Mouse (Mus musculus) heart, postnatal 4 days (tissue): ENCODE measurements at regions not wholly inside any gene's neighbourhood (a gene's known extent, or its start where the extent isn't known, plus 50 kb on each side); places are given as distances from the start of the nearest gene placed in this dataset.
A peak's percentile ranks its signal among the peaks of the same experiment; 100 is the strongest.

Source experiments
- DNase-seq: peaks from one replicate; pipeline ENCODE4 v3.0.0; 2021

- no peak for DNase-seq
These were observed 118.4 kb upstream of the Gnao1 start for GRCm38 (mm10) chr8:93691375-93691774.

DNA sequence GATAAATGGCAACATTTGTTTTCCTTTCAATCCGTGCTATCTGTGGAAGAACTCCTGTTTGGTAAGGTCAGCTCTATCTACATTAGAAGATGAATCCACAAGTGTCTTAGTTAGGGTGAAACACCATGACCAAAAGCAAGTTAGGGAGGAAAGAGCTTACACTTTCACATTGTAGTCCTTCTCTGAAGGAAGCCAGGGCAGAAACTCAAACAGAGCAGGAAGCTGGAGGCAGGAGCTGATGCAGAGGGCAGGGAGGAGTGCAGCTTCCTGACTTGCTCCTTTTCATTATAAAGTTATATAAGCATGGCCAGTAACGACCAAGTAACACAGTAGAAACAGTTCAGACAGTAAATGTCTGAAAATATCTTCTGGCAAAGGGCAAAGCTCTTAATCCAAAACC is 117.9 kb upstream of the Gnao1 start:
- DNase-seq, result no peak

GRCm38 (mm10) chr8:93697206-93697605 is 112.6 kb upstream of the Gnao1 start:
- no peak for DNase-seq

DNA sequence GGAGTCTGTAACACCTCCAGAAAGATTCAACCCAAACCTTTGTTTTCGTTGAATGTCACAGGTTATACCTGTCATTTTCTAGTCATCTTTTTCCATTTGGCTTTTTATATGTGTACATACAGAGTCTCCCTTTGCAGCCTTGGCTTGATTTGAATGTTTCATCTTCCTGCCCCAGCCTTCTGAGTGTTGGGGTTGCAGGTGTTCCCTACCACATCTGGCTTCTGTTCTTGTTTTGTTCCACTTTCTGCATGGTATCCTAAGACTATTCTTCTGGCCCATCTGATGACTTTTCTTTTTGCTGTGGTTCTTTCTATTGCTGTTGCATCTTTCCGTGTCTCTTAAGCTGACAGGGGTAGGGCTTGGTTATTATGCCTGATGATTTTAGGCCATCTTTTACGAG is 111.3 kb upstream of the Gnao1 start:
- DNase-seq, result no peak

- no peak for DNase-seq
These were observed 108.4 kb upstream of the Gnao1 start for GRCm38 (mm10) chr8:93701391-93701790.

GRCm38 (mm10) chr8:93712066-93712706 is 97.6 kb upstream of the Gnao1 start:
- no peak for DNase-seq

GRCm38 (mm10) chr8:93713221-93713620 is 96.5 kb upstream of the Gnao1 start:
- DNase-seq, result no peak

GRCm38 (mm10) chr8:93724896-93725489 is 84.8 kb upstream of the Gnao1 start:
- DNase-seq, result no peak

DNA sequence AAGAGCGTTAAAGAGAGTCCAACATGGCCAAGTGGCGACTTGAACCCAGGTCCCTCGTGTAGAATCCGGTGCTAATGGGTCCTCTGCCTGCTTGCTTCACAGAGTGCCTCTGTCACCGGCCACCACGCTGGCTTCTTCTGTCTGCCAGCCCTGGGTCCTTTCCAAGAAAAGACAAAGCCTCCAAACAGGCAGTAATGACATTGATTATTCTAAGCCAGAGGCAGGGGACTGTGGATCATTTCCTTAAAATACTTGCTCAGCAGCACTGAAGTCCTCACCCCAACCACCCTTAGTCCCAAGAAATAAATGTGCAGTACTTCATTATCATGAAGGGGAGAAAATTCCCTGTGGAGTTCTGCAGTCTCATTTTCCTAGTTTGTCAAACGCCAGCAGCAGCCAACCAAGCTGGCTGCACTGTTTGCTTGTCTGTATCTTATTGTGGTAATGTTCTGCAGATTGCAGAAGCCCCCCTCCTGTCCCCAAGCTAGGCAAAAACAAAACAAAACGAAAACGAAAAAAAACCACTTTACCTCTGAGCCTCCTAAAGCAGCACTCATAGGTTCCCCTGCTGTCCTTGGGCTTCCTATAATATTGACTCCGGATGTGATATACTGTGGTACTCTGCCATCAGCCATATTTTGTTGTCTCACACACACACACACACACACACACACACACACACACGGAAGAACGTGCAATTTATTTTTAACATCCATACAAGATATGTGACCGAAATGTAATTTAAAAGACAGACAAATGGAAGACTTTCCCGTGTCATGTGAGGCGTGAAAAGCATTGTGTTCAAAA is 80.4 kb upstream of the Gnao1 start:
- no peak for DNase-seq

DNA sequence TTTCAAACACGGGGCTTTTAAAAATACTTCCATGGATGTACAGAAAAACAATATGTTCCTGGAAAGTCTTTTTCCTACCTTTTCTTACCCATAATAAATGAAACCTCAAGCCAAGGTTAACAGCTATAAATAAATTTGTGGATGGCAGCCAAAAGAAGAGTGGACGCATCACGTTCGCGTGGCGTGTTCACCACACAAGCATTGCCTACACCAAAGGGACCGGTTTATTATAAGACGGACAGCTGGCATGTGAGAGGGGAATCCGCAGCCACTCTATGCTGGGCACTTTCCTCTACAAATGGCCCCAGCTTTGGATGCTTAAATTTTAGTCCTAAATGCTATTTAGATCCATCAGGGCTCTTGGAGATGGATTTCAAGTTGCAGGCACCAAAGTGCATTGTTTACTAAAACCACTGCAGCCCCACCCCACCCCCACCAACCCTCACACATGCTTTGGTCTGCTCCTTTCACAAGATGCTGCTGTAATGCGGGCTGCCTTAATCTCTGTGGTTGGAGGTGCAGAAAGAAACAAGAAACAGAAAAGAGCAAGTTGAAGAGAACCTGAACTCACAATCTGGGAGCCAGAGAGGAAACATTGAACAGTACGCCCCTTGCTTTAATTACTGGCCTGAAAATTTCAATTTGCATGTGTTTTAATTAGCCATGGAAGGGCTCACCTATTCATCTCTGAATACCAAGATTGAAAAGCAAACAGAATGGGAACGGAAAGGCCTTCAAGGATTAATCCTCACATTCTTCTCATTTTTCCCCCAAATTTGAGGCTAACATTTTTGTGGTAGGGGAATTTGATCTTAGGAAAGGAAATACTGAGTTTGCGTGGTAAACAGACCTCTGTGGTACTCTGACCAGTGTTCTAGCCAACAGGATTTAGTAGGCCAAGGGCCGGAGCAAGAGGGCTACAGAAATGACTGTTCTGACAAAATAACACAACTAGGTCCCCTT is 78.7 kb upstream of the Gnao1 start:
- no peak for DNase-seq

- DNase-seq, result peak; percentile 66
These were observed 74.9 kb upstream of the Gnao1 start for GRCm38 (mm10) chr8:93734818-93735217.

- DNase-seq, result no peak
These were observed 69.5 kb upstream of the Gnao1 start for GRCm38 (mm10) chr8:93740281-93740680.

DNA sequence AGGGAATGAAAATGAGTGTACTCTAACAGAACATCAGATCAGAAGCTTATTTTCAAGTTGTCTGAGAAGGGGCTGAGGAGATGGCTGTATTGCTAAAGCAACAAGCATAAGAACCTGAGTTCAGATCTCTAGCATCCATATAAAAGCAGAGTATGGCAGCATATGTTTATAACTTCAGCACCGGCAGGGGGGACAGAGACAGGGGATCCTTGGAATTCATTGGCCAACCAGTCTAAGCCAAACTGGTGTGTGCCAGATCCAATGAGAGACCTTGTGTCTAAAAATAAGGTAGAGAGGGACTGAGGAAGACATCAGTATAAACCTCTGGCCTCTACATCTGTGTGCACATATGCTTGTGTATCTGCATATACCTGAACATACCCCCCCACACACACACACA is 61.0 kb upstream of the Gnao1 start:
- peak; percentile 23 for DNase-seq

DNA sequence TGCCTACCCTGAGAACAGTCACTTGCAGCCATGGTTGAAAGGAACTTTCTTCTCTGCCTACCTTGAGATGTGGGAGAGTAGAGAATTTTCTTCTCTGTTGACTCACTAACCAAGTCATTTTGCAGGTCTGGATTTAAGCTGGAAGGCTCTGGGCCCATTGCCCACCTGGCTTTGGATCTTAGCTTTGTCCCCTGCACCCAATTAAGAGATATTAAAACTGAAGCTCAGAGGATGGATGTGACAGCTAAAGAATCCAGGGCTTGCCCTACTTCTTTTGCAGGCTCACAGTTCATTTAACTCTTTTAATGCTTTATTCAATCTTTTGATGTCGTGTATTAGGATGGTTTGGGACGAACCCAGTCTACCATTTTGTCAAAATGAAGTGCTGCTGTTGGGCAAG is 58.8 kb upstream of the Gnao1 start:
- DNase-seq, result no peak

- DNase-seq, result no peak
These were observed 53.8 kb upstream of the Gnao1 start for GRCm38 (mm10) chr8:93755981-93756380.
